Mouse (Mus musculus) kidney, postnatal 0 days (tissue): ENCODE results near the gene Klhdc9. TPM values are rescaled to one million over a fixed set of nuclear protein-coding genes. Genes with fewer than 3 reads are reported as not detected.
"Not testable (repeated sequence)": the region's sequence is repeated elsewhere in the genome, so short reads cannot be mapped to it uniquely, and the experiment has no call there.

Experiments used
- ATAC-seq: fragments of 200-750 bp; cut with Nextera tagmentation; replicated peaks from 2 replicates; pipeline ENCODE4 v1.8.0; 2017; ENCODE audit warnings: low read depth, moderate number of reproducible peaks, moderate TSS enrichment, moderate library complexity; ENCODE audit not compliant: low FRiP score
- DNase-seq: peaks from one replicate; pipeline ENCODE4 v3.0.0-alpha.2; 2016; ENCODE audit warnings: low spot score
- H3K27ac ChIP-seq: fragments of 300-500 bp; sonication (generic); 2 replicates; pipeline ENCODE4 v1.5.1; 2014; ENCODE audit warnings: mild to moderate bottlenecking
- H3K27me3 ChIP-seq: fragments of 300-500 bp; sonication (generic); 2 replicates; pipeline ENCODE4 v1.6.1; 2014; ENCODE audit warnings: low read length, mixed read lengths; ENCODE audit not compliant: insufficient read depth
- H3K36me3 ChIP-seq: fragments of 300-500 bp; sonication (generic); 2 replicates; pipeline ENCODE4 v1.6.1; 2014; ENCODE audit warnings: low read length, mixed read lengths; ENCODE audit not compliant: insufficient read depth
- H3K4me1 ChIP-seq: fragments of 300-500 bp; sonication (generic); replicated peaks from 2 replicates; pipeline ENCODE4 v1.6.1; 2014; ENCODE audit warnings: antibody characterized with exemption, low read length, mixed read lengths; ENCODE audit not compliant: insufficient read depth
- H3K4me2 ChIP-seq: fragments of 300-500 bp; sonication (generic); 2 replicates; pipeline ENCODE4 v1.6.1; 2014; ENCODE audit warnings: mild to moderate bottlenecking, low read length, moderate library complexity, mixed read lengths
- H3K4me3 ChIP-seq: fragments of 300-500 bp; sonication (generic); replicated peaks from 2 replicates; pipeline ENCODE4 v1.5.1; 2014; ENCODE audit warnings: low read depth, low read length
- H3K9ac ChIP-seq: fragments of 300-500 bp; sonication (generic); 2 replicates; pipeline ENCODE4 v1.6.1; 2014; ENCODE audit warnings: low read depth, low read length
- H3K9me3 ChIP-seq: fragments of 300-500 bp; sonication (generic); replicated peaks from 2 replicates; pipeline ENCODE4 v1.6.1; 2016; ENCODE audit warnings: low read length, inconsistent platforms, mixed read lengths
- CTCF ChIP-seq: IDR thresholded peaks from 2 replicates; pipeline ENCODE4 v1.5.1; 2016; ENCODE audit warnings: antibody characterized with exemption, low read depth, mild to moderate bottlenecking, moderate library complexity
- WGBS: fragments of 180-500 bp; shearing (Covaris S2); extraction: QIAGEN DNeasy Blood & Tissue Kit; methylation state at CpG from one replicate; pipeline ENCODE4 v1.1.7; 2014; 5-methylcytosine and 5-hydroxymethylcytosine counted together
- polyA plus RNA-seq: library from polyadenylated mRNA; unstranded; fragments of >200 nt; fragmentation: Nextera tagmentation; extraction: Ambion mirVana; gene quantifications from 2 replicates; pipeline ENCODE4 v1.2.1, GENCODE M21; 2015

Gene Klhdc9
- polyA plus RNA-seq, 1 experiment from 2014 or later = 5.7 TPM

DNA sequence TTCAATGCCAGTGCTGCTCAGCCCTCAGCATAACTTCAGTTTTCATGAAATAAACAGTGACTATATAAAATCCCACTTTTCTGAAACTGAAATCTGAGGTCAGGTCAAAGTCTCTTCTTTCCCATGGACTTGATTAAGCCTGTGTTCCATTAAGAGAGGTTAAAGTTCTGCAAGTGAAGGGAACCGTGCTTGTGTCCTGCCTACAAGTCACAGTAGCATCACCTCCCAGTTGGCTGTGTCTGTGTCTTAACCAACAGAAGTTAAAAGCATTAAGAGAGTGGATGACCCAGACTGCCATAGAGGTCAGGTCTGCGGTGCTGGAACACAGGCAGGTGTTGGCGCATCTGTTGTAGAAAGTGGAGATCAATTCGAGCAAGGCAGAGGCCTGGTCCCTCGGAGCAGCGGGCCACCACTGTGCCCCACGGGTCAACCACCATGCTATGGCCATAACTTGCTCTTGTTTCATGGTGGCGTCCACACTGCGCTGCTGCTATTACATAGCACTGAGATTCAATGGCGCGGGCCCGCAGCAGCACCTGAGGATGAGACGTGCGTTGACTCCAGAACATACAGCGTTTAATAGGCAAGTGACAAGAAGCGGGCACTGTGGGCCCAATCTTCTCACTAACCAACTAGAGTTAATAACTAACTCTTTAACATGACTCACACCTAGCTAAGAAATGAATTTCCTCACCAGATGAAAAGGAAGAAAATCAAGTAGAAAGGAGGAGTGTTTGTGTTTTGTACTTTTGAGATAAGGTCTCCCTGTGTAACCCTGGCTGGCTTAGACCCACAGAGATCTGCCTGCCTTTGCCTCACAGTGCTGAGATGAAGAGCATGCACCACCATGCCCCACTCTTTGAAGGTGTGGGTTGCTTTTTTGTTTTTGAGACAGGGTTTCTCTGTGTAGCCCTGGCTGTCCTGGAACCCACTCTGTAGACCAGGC, 18.1 kb downstream of the Klhdc9 start:
- peak; percentile 19 for DNase-seq

DNA sequence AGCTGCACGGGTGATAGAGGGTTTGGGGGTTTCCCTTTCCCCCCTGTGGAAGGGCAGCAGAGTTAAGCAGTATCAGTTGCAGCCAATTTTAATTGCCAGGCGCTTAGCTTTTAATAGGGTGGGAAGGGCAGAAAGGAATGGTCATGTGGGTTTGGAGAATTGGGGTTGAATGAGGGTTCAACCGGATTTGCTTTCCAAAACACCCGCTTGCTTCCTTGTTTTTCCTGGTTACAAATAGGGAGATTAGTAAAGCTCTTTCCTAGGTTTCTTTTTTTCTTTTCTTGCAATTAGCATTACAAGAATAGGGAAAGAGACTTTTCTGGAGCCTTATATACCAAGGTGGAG, 30.4 kb downstream of the Klhdc9 start:
- no peak for ATAC-seq

More for the DNA sequence above, 18.1 kb downstream of the Klhdc9 start:
- ATAC-seq = 0 out of 2 replicates have a peak, but pooled peaks have one; percentile 40
- H3K27me3 ChIP-seq = no peaks in the 10 kb centered on the region
- H3K4me2 ChIP-seq = no peak overlapping the region
- H3K4me3 ChIP-seq = no peak overlapping the region
- peaks cover 42% of the 10 kb centered on the region for H3K36me3 ChIP-seq
- peaks cover 4% of the 10 kb centered on the region; the same call in 1 of the 2 replicates for H3K4me1 ChIP-seq
- WGBS = 83% methylated on average over 16 of the region's 16 CpGs
- H3K9ac ChIP-seq = no peak overlapping the region
- H3K9me3 ChIP-seq = peaks cover 5% of the 10 kb centered on the region; the same call in 1 of the 2 replicates
- TF ChIP-seq CTCF = no peak
- H3K27ac ChIP-seq = peak overlapping the region; percentile 52; the same call in 1 of the 2 replicates

DNA sequence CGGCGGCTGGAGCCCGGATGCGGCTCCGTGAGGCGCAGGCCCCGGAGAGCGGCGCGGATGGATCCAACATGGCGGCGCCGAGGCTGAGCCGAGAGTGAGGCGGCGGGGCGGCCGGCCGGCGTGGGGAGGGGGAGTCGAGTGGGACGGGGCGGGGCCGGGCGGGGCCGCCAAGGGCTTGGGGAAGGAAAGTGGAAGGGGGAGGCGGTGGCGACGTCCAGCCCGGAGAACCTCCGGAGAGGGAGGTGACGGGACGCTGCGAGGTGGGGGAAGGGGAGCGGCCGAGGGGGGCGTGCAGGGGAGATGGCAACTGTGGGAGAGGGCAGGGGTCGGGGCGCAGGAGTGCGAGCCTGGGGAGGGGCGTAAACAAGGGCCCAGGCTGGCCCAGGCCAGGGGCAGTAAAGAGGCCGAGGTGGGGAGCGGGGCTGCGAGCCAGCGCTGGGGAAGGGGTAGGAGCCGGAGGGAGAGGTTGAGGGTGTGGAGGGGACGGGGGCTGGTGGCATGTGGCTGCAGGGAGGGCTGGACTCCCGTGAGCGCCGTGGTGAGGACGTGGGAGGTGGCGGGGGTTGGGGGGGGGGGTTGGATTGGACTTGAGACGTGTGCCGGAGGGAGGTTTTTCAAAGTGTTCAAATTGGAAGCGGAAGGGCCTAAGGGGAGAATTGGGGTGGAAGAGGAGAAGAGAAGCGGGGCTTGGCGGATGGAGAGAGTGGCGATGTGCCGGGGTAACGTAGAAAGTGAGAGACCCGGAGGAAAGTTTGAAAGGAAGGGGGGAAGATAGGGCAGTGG, 31.0 kb downstream of the Klhdc9 start:
- DNase-seq = peak; percentile 89
- no peak for TF ChIP-seq CTCF
- peak; percentile 88 for ATAC-seq

More for the DNA sequence above, 30.4 kb downstream of the Klhdc9 start:
- peak overlapping the region; percentile 97 for H3K9ac ChIP-seq
- H3K4me2 ChIP-seq = peak overlapping the region; percentile 70
- WGBS = 0% methylated on average over 4 of the region's 4 CpGs
- no peaks in the 10 kb centered on the region for H3K36me3 ChIP-seq
- peaks cover 8% of the 10 kb centered on the region; the same call in 1 of the 2 replicates for H3K4me1 ChIP-seq
- H3K27me3 ChIP-seq = no peaks in the 10 kb centered on the region
- peak overlapping the region; percentile 87 for H3K4me3 ChIP-seq
- no peak for TF ChIP-seq CTCF
- peak overlapping the region; percentile 100 for H3K27ac ChIP-seq
- DNase-seq = peak; percentile 70
- no peaks in the 10 kb centered on the region for H3K9me3 ChIP-seq

DNA sequence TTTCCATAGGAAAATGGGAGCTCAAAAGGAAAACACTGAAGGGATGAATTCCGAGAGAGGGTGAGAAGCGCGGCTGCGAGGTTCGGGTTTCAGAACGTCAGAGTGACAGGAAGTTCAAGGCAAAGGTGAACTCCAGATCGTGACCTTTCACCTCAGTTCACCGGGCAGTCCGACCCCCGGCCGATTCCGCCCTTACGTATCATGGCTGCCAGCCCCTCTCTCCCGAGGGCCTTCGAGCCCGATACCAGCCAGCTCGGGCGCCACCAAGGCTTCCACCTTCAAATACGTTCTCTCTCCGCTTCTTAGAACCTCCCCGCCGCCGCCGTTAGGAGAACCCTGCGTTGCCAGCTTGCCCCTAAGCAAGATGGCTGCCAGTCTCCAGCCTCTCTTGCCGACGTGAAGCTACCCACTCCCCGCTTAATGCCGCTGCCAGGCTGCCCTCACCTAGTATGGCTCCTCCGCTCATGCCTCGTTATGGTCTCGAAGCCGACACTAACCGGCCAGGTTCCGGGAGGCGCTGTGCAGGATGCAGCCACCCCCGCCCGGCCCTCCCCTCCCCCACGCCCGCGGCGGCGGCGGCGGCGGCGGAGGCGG, 31.7 kb downstream of the Klhdc9 start, which contains the start of gene Dedd:
TSS of gene Dedd (plus strand) at position 307 of the 594 bp plus-strand sequence.
- peak within 1 kb of the TSS; percentile 87 for H3K4me3 ChIP-seq
- H3K27me3 ChIP-seq = no peaks in the 10 kb centered on the region
- H3K36me3 ChIP-seq = no peaks in the 10 kb centered on the region
- peak; percentile 94 for ATAC-seq
- H3K9me3 ChIP-seq = no peaks in the 10 kb centered on the region
- under 1% methylated on average over 44 of the region's 48 CpGs for WGBS
- peak within 1 kb of the TSS; percentile 100 for H3K27ac ChIP-seq
- peak within 1 kb of the TSS; percentile 97 for H3K9ac ChIP-seq
- TF ChIP-seq CTCF = peak; percentile 19; the same call in 1 of the 2 replicates
- DNase-seq = peak; percentile 98
- H3K4me2 ChIP-seq = peak within 1 kb of the TSS; percentile 70
- peaks cover 8% of the 10 kb centered on the region; the same call in 1 of the 2 replicates for H3K4me1 ChIP-seq

More for the DNA sequence above, 31.0 kb downstream of the Klhdc9 start:
- H3K4me3 ChIP-seq = peak overlapping the region; percentile 87
- no peaks in the 10 kb centered on the region for H3K9me3 ChIP-seq
- under 1% methylated on average over 61 of the region's 61 CpGs for WGBS
- H3K36me3 ChIP-seq = no peaks in the 10 kb centered on the region
- H3K9ac ChIP-seq = peak overlapping the region; percentile 97
- H3K27ac ChIP-seq = peak overlapping the region; percentile 100
- no peaks in the 10 kb centered on the region for H3K27me3 ChIP-seq
- H3K4me1 ChIP-seq = peaks cover 8% of the 10 kb centered on the region; the same call in 1 of the 2 replicates
- H3K4me2 ChIP-seq = peak overlapping the region; percentile 70

DNA sequence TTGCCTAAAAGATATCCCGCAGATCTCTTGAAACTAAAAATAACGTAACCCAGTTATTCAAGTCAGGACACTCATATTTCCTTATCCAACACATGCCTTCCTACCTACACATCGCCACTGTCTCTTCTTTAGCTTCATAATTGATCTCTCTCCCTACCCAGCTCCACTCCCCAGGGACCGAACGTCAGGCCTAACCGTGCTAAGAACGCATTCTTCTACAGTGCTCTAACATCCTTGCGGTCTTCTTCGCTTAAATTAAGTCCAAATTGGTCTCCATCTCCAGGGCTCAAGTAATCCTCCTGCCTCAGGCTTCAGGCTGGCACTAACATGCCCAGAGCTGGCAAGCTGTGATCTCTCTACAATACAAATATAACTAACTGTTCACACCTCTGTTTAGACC, 32.4 kb downstream of the Klhdc9 start:
- no peak for TF ChIP-seq CTCF
- ATAC-seq (no peak), DNase-seq (no peak)
- Histone ChIP-seq H3K4me1 (peaks cover 8% of the 10 kb centered on the region; the same call in 1 of the 2 replicates), H3K27ac (peak overlapping the region; percentile 100), H3K27me3 (no peaks in the 10 kb centered on the region), H3K9ac (peak overlapping the region; percentile 97), H3K4me3 (peak overlapping the region; percentile 87), H3K36me3 (no peaks in the 10 kb centered on the region), H3K9me3 (no peaks in the 10 kb centered on the region), H3K4me2 (peak overlapping the region; percentile 70)
- WGBS = 18% methylated on average over 9 of the region's 9 CpGs

DNA sequence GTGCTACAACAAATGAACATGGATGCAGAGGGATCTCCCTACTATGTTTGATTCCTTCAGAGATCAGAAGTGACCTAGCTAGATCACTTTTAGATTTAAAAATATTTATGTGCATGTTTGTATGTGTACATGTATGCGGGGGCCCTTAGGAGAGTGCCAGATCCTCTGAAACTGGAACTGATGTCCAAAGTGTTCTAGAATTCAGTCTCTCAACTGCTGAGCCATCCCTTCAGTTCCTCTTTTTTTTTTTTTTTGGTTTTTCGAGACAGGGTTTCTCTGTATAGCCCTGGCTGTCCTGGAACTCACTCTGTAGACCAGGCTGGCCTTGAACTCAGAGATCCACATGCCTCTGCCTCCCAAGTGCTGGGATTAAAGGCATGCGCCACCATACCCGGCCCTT, 34.0 kb downstream of the Klhdc9 start:
- not testable (repeated sequence) for H3K4me2 ChIP-seq, ATAC-seq, H3K4me1 ChIP-seq, H3K36me3 ChIP-seq, H3K27me3 ChIP-seq, H3K4me3 ChIP-seq, H3K27ac ChIP-seq, H3K9me3 ChIP-seq, DNase-seq, H3K9ac ChIP-seq
- WGBS = 87% methylated on average over 4 of the region's 4 CpGs
